Mouse (Mus musculus): ENCODE results near the gene Grin2b. TPM values are rescaled to one million over a fixed set of nuclear protein-coding genes. Genes with fewer than 3 reads are reported as not detected.
A peak's percentile ranks its signal among the peaks of the same experiment; 100 is the strongest.

Grin2b gene
- total RNA-seq, 2 experiments from 2014 or later, result 0.04 to 0.14 TPM

DNA sequence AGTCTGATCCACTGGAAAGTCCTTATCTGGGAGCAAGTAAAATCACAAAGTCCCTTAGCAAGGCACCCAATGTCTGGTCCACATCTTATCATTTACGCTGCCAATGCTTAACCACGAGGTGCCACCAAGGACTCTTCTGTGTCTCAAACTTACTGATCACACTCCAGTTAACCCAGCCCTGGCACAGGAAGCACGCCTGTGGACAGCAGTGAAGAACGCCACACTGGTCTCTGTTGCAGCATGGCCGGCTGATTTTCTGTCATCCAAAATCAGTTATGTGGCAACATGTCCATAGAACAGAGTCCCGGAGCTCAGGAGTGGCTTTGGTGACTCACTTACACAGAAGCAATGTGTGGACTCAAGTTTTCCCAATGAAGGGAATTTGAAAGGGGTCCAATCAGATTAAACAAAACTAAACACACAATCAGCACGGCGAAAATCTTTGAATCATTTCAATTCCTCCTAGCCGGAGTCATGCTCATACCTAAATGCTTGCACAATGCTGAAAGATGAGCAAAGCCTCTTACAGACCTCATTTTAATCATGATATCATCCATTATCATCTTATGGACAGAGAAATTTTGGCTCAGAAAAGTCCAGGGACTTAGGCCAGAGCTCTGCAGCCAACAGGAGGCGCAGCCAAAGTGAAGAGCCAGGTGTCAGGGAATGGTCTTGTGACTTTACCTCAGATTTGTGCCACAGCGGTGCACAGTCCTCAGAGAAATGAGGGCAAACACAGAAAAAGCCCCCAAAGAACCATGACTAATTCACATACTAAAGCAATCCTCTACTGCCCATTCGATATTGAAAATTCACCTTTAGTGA lies 159.5 kb downstream of the Grin2b start:
- intact Hi-C loops (cut with DNase I; ENCODE audit: low total_unique reads), result no loop called here

GRCm38 (mm10) chr6:136011533-136011932 lies 161.8 kb downstream of the Grin2b start:
- DNase-seq, result no peak
- intact Hi-C loops (cut with DNase I; ENCODE audit: low total_unique reads), result no loop called here

More for the DNA sequence above, 159.5 kb downstream of the Grin2b start:
- no peak for DNase-seq

DNA sequence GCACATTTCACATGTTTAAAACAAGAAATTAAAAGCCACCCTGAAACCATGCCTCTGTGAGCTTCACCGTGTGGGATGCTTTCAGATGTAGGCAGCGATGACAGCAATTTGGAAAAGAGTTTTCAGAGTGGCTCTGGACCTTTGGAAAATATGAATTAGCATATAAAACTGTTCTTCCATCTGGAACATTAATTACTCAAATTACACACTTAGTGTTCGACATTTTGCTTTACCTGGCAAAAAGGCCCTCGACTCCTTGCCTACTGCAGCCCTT lies 162.3 kb downstream of the Grin2b start:
- no peak for DNase-seq
- intact Hi-C loops (cut with DNase I; ENCODE audit: low total_unique reads), result no loop called here

- peak; percentile 14 for DNase-seq
- intact Hi-C loops (cut with DNase I; ENCODE audit: low total_unique reads), result no loop called here
Measured at GRCm38 (mm10) chr6:136010290-136011037, 162.8 kb downstream of the Grin2b start.

- intact Hi-C loops (cut with DNase I; ENCODE audit: low total_unique reads), result no loop called here
- DNase-seq, result no peak
Measured at GRCm38 (mm10) chr6:136008120-136008519, 165.2 kb downstream of the Grin2b start.

DNA sequence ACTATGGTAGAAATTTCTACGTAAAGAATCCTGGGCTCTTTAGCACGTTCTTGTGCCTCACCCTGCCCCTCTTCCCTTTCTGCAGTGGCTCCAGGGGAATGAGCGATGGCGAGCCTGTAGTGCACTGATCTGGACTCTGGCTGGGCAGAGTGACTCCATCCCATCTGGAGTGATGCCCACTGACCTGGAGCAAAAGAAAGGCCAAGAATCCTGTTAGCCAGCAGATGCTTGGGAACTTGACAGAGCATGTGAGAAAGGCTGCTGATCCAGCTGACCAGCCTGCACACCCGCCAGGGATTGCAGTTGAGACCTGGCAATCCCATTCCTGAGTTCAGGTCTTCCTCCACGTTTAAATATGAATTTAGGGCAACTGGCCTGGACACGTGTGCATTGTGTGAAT lies 178.6 kb downstream of the Grin2b start:
- intact Hi-C loops (cut with DNase I; ENCODE audit: low total_unique reads), result no loop called here
- DNase-seq, result peak; percentile 37

- DNase-seq, result no peak
- intact Hi-C loops (cut with DNase I; ENCODE audit: low total_unique reads), result no loop called here
Measured at GRCm38 (mm10) chr6:135993897-135994296, 179.4 kb downstream of the Grin2b start.

- DNase-seq, result no peak
- intact Hi-C loops (cut with DNase I; ENCODE audit: low total_unique reads), result no loop called here
Measured at GRCm38 (mm10) chr6:135993378-135993777, 179.9 kb downstream of the Grin2b start.

DNA sequence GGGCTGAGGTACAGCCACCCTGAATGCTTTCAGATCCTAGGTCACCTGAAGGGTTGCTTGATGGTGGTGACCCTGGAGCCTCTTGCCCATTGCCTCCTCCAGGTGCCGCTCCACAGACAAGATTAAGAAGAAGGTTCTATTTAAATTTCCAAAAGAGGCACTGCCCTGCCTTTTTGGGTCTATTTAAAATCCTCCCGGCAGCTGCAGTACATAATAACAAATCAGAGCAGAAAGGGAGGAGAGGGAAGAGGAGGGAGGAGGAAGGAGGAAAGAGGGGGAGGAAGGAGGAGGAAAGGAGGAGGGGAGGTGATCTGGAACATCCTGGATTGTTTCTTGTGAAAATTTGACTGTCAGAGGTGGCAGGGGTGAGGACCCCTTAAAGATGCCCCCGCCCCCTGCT lies 197.2 kb downstream of the Grin2b start:
- intact Hi-C loops (cut with DNase I; ENCODE audit: low total_unique reads), result no loop called here
- no peak for DNase-seq

- intact Hi-C loops (cut with DNase I; ENCODE audit: low total_unique reads), result no loop called here
- DNase-seq, result no peak
Measured at GRCm38 (mm10) chr6:135972481-135972880, 200.8 kb downstream of the Grin2b start.

DNA sequence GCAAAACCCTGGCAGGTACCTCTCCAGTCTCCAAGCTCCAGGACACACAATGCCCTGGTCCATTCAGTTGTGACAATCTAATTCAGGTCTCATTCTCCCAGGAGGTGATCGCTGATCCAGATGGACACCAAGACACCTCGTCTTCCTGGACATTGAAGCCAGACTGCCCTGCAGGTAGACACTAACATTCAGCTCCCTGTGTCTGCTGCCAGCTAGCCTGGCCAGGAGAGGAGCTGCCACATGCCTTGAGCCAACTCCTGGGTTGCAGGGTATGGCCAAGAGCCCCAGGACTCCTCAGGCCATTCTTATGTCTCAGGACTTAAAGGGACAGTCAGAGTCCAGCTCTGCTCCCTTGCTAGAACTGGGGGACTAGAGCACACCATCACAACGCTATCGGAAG lies 201.8 kb downstream of the Grin2b start:
- intact Hi-C loops (cut with DNase I; ENCODE audit: low total_unique reads), result no loop called here
- no peak for DNase-seq

GRCm38 (mm10) chr6:135970716-135971318 lies 202.5 kb downstream of the Grin2b start:
- DNase-seq, result no peak
- intact Hi-C loops (cut with DNase I; ENCODE audit: low total_unique reads), result no loop called here

DNA sequence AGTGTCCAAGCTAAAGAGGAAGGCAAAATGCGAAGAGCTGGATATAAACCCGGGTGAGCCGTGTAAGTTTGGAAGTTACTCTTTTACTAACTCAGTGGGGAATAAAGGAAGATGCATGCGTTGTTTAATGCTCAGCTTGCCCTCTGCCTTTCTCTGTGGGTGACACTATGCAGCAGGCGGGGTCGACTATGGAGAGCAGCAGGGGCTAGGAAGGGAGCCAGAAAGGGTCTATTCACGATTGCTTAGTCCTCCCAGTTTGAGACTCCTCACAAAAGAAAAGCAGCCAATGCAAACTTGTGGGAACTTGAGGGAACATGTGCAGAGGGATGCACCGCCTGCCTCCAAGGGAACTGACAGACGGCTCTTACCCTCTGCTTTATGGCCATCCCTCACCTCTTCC lies 211.5 kb downstream of the Grin2b start:
- DNase-seq, result no peak
- intact Hi-C loops (cut with DNase I; ENCODE audit: low total_unique reads), result no loop called here

- DNase-seq, result no peak
- intact Hi-C loops (cut with DNase I; ENCODE audit: low total_unique reads), result no loop called here
Measured at GRCm38 (mm10) chr6:135959629-135960028, 213.7 kb downstream of the Grin2b start.

DNA sequence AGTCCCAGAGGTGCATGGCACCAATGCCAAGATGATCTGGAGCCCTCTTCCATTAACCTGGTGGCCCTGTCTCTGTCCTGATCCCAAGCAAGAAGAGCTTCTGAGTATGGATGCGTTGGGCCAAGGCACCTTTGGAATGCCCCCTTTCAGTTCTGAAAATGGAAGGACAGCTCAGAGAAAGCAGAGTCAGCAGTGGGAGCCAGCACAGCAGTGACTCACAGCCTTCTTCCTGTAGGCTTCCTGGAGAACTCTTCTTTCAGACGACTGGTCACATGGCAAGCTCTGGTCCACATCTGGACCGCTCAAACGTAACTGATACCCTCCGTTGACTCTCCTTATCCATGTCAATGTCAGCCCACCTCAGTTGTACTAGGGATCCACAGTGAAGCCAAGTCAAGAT lies 221.6 kb downstream of the Grin2b start:
- DNase-seq, result no peak
- intact Hi-C loops (cut with DNase I; ENCODE audit: low total_unique reads), result no loop called here

GRCm38 (mm10) chr6:135945511-135945910 lies 227.8 kb downstream of the Grin2b start:
- intact Hi-C loops (cut with DNase I; ENCODE audit: low total_unique reads), result no loop called here
- DNase-seq, result no peak

DNA sequence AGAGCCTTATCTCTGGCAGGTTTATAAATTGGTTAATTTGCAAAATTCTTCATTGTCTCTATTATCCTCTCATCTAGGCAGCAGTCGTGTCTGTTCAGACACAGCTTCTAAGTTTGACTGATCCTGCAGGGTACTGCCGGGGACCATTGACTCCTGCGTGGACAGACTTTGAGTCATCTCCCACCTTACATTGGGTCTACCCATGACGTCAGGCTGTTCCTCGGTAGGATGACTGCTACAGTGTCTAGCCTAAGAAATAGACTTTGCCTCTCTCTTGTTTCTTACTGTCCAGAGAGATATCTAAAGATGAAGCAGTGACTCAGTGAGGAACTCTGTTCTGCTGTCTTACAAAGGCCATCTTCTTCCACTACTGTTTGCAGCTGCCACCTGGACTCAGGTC lies 229.0 kb downstream of the Grin2b start:
- intact Hi-C loops (cut with DNase I; ENCODE audit: low total_unique reads), result no loop called here
- no peak for DNase-seq

- intact Hi-C loops (cut with DNase I; ENCODE audit: low total_unique reads), result no loop called here
- DNase-seq, result no peak
Measured at GRCm38 (mm10) chr6:135943121-135943617, 230.1 kb downstream of the Grin2b start.

- intact Hi-C loops (cut with DNase I; ENCODE audit: low total_unique reads), result no loop called here
Measured at GRCm38 (mm10) chr6:135932924-135933323, 240.4 kb downstream of the Grin2b start.

DNA sequence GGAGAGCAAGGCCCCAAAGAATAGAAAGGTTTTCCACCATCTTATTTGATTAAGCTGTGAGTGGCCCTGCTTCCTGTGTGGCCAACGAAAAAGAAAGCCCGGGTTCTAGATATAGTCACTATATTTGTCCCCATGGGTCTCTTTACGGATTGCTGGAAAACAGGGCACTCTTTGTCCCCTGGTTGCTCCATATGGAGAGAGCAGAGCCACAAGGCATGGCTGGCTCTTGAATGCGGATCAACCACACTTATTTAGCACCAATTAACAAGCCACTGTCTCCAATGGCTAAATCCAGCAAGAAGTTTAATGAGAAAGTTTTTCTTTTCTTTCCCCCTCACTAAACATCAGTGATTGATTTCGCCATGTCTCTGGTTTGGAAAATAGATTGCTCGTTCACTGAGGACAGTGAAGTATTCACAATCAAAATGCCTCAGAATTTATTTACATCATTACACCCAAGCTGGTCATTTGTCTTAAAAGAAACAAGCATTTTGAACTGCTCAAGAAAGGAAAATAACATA lies 240.9 kb downstream of the Grin2b start:
- intact Hi-C loops (cut with DNase I; ENCODE audit: low total_unique reads), result no loop called here
- no peak for DNase-seq

More at GRCm38 (mm10) chr6:135932924-135933323, 240.4 kb downstream of the Grin2b start:
- no peak for DNase-seq

Data from gastrocnemius, postnatal 14 days (tissue).